Mouse (Mus musculus): ENCODE data around the gene Hsph1. TPM values are rescaled to one million over a fixed set of nuclear protein-coding genes. Genes with fewer than 3 reads are reported as not detected.

The Hsph1 gene
- polyA plus RNA-seq, 1 experiment from 2014 or later, result 116 TPM

GRCm38 (mm10) chr5:149634409-149635035 lies 1.7 kb downstream of the Hsph1 start:
- ATAC-seq (replicated peaks; ENCODE audit: low FRiP score), result no peak
- peak overlapping the region; percentile 72 for H3K4me2 ChIP-seq
- no peak for DNase-seq (ENCODE audit: low spot score)
- no peak overlapping the region for H3K27ac ChIP-seq (ENCODE audit: low read depth, low read length)
- H3K36me3 ChIP-seq (ENCODE audit: control insufficient read depth, insufficient read depth, low read length), result peaks cover 26% of the 10 kb centered on the region
- H3K4me3 ChIP-seq (ENCODE audit: low read depth, low read length), result peak overlapping the region; percentile 75
- peak overlapping the region; percentile 85 for H3K9ac ChIP-seq (ENCODE audit: low read depth, low read length)
- peaks cover 7% of the 10 kb centered on the region; the same call in 1 of the 2 replicates for H3K4me1 ChIP-seq (replicated peaks; ENCODE audit: control insufficient read depth, insufficient read depth, low read length)
- 64% methylated on average over 11 of the region's 11 CpGs for WGBS
- no peaks in the 10 kb centered on the region for H3K27me3 ChIP-seq (replicated peaks; ENCODE audit: control insufficient read depth, insufficient read depth, low read length)
- no peaks in the 10 kb centered on the region for H3K9me3 ChIP-seq (ENCODE audit: control insufficient read depth, low read length)

DNA sequence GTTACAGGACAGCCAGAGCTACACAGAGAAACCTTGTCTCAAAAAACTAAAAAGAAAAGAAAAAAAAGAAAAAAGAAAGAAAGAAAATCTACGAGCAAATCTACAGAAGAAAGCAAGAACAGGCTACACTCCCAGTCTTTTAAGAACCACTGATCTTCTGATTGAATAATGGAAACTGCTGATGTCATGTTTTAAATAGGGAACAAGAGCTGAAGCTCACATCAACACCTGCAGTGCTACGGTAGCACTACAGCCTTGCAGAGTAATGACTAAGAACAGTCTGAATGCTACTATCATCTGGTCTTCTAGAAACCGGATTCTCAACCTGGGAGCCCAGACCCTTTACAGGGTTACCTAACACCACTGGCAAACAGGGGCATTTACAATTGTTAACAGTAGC lies 10.6 kb downstream of the Hsph1 start:
- ATAC-seq (replicated peaks; ENCODE audit: low FRiP score), result no peak
- no peak for DNase-seq (ENCODE audit: low spot score)
- Histone ChIP-seq H3K27ac (ENCODE audit: low read depth, low read length) (no peak overlapping the region), H3K9ac (ENCODE audit: low read depth, low read length) (no peak overlapping the region), H3K4me1 (replicated peaks; ENCODE audit: control insufficient read depth, insufficient read depth, low read length) (peaks cover 8% of the 10 kb centered on the region; the same call in 1 of the 2 replicates), H3K9me3 (ENCODE audit: control insufficient read depth, low read length) (no peaks in the 10 kb centered on the region), H3K4me3 (ENCODE audit: low read depth, low read length) (no peak overlapping the region), H3K27me3 (replicated peaks; ENCODE audit: control insufficient read depth, insufficient read depth, low read length) (no peaks in the 10 kb centered on the region), H3K4me2 (no peak overlapping the region), H3K36me3 (ENCODE audit: control insufficient read depth, insufficient read depth, low read length) (peaks cover 66% of the 10 kb centered on the region)
- 87% methylated on average over 3 of the region's 3 CpGs for WGBS

GRCm38 (mm10) chr5:149623815-149624675 lies 12.1 kb downstream of the Hsph1 start:
- WGBS, result 45% methylated on average over 8 of the region's 8 CpGs
- Histone ChIP-seq H3K9ac (ENCODE audit: low read depth, low read length) (peak overlapping the region; percentile 36; the same call in 1 of the 2 replicates), H3K4me1 (replicated peaks; ENCODE audit: control insufficient read depth, insufficient read depth, low read length) (peaks cover 8% of the 10 kb centered on the region; the same call in 1 of the 2 replicates), H3K27ac (ENCODE audit: low read depth, low read length) (peak overlapping the region; percentile 30; the same call in 1 of the 2 replicates), H3K36me3 (ENCODE audit: control insufficient read depth, insufficient read depth, low read length) (peaks cover 61% of the 10 kb centered on the region), H3K27me3 (replicated peaks; ENCODE audit: control insufficient read depth, insufficient read depth, low read length) (no peaks in the 10 kb centered on the region), H3K9me3 (ENCODE audit: control insufficient read depth, low read length) (no peaks in the 10 kb centered on the region), H3K4me3 (ENCODE audit: low read depth, low read length) (no peak overlapping the region), H3K4me2 (peak overlapping the region; percentile 10)
- DNase-seq (ENCODE audit: low spot score), result no peak
- peak; percentile 83 for ATAC-seq (replicated peaks; ENCODE audit: low FRiP score)

- ATAC-seq (replicated peaks; ENCODE audit: low FRiP score) (no peak), DNase-seq (ENCODE audit: low spot score) (no peak)
- no peaks in the 10 kb centered on the region for H3K27me3 ChIP-seq (replicated peaks; ENCODE audit: control insufficient read depth, insufficient read depth, low read length)
- no peaks in the 10 kb centered on the region for H3K9me3 ChIP-seq (ENCODE audit: control insufficient read depth, low read length)
- H3K4me2 ChIP-seq, result no peak overlapping the region
- no peak overlapping the region for H3K9ac ChIP-seq (ENCODE audit: low read depth, low read length)
- WGBS, result 68% methylated on average over 6 of the region's 6 CpGs
- H3K27ac ChIP-seq (ENCODE audit: low read depth, low read length), result no peak overlapping the region
- H3K4me1 ChIP-seq (replicated peaks; ENCODE audit: control insufficient read depth, insufficient read depth, low read length), result peaks cover 8% of the 10 kb centered on the region; the same call in 1 of the 2 replicates
- no peak overlapping the region for H3K4me3 ChIP-seq (ENCODE audit: low read depth, low read length)
- peaks cover 63% of the 10 kb centered on the region for H3K36me3 ChIP-seq (ENCODE audit: control insufficient read depth, insufficient read depth, low read length)
These were observed 13.5 kb downstream of the Hsph1 start for GRCm38 (mm10) chr5:149622644-149623043.

DNA sequence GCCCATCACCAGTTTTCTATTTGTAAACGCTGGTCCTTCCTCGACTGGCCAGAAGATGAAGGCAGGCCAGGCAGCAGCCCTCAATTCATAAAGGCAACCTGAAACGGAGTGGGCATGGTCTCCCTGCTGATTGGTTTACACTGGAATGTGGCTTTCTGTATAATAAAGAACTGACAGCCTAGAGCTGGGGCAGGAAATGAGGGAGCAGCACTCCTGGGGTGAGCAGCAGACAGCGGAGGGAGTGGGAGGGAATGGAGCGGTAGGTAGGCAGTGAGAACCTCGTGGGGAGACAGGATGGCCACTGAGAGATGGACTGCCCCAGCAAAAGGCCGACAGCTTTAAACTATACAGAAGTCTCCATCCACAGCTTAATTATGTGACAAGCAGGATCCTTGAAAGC lies 14.0 kb downstream of the Hsph1 start:
- 81% methylated on average over 7 of the region's 7 CpGs for WGBS
- DNase-seq (ENCODE audit: low spot score) (no peak), ATAC-seq (replicated peaks; ENCODE audit: low FRiP score) (no peak)
- Histone ChIP-seq H3K4me2 (no peak overlapping the region), H3K27me3 (replicated peaks; ENCODE audit: control insufficient read depth, insufficient read depth, low read length) (no peaks in the 10 kb centered on the region), H3K9ac (ENCODE audit: low read depth, low read length) (no peak overlapping the region), H3K9me3 (ENCODE audit: control insufficient read depth, low read length) (no peaks in the 10 kb centered on the region), H3K4me3 (ENCODE audit: low read depth, low read length) (no peak overlapping the region), H3K27ac (ENCODE audit: low read depth, low read length) (no peak overlapping the region), H3K36me3 (ENCODE audit: control insufficient read depth, insufficient read depth, low read length) (peaks cover 63% of the 10 kb centered on the region), H3K4me1 (replicated peaks; ENCODE audit: control insufficient read depth, insufficient read depth, low read length) (peaks cover 8% of the 10 kb centered on the region; the same call in 1 of the 2 replicates)

DNA sequence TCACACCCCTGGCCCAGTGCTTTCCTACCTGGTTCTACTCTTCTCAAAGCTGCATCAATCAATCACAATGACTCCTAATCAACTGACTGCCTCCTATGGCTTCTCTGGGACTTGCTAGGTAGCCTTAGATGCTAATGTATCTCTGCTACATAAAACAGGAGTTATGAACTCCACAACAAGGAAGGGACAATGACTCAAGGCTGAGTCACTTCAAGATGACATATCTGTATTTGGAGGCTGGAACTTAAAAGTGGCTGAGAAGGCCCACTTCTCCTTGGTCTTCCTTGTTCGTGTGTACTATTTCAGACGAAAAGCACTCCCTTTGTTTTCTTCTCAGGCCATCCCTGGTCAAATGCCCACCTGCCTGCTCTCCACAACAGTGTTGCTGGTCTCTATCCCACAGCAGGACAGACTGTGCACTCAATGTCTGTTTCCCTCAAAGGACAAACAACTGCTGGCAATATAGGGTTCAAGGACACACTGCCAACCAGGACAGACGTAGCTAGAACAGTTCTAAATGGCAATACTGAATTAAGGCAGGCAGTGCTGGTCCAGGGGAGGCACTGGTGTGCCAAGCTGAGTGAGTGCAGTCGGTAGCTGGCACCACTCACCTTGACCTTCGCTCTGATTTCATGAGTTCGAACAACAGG lies 18.3 kb downstream of the Hsph1 start:
- WGBS, result 88% methylated on average over 6 of the region's 6 CpGs
- peaks cover 41% of the 10 kb centered on the region for H3K36me3 ChIP-seq (ENCODE audit: control insufficient read depth, insufficient read depth, low read length)

GRCm38 (mm10) chr5:149616817-149617216 lies 19.4 kb downstream of the Hsph1 start:
- H3K4me2 ChIP-seq, result no peak overlapping the region
- H3K9me3 ChIP-seq (ENCODE audit: control insufficient read depth, low read length), result no peaks in the 10 kb centered on the region
- no peak overlapping the region for H3K9ac ChIP-seq (ENCODE audit: low read depth, low read length)
- H3K27ac ChIP-seq (ENCODE audit: low read depth, low read length), result no peak overlapping the region
- DNase-seq (ENCODE audit: low spot score), result no peak
- ATAC-seq (replicated peaks; ENCODE audit: low FRiP score), result no peak
- peaks cover 37% of the 10 kb centered on the region for H3K36me3 ChIP-seq (ENCODE audit: control insufficient read depth, insufficient read depth, low read length)
- WGBS, result 91% methylated on average over 10 of the region's 10 CpGs
- H3K27me3 ChIP-seq (replicated peaks; ENCODE audit: control insufficient read depth, insufficient read depth, low read length), result no peaks in the 10 kb centered on the region
- H3K4me1 ChIP-seq (replicated peaks; ENCODE audit: control insufficient read depth, insufficient read depth, low read length), result no peaks in the 10 kb centered on the region
- H3K4me3 ChIP-seq (ENCODE audit: low read depth, low read length), result no peak overlapping the region

More for the DNA sequence above, 18.3 kb downstream of the Hsph1 start:
- Histone ChIP-seq H3K9me3 (ENCODE audit: control insufficient read depth, low read length) (no peaks in the 10 kb centered on the region), H3K27me3 (replicated peaks; ENCODE audit: control insufficient read depth, insufficient read depth, low read length) (no peaks in the 10 kb centered on the region), H3K4me3 (ENCODE audit: low read depth, low read length) (no peak overlapping the region), H3K4me1 (replicated peaks; ENCODE audit: control insufficient read depth, insufficient read depth, low read length) (no peaks in the 10 kb centered on the region), H3K4me2 (no peak overlapping the region), H3K9ac (ENCODE audit: low read depth, low read length) (no peak overlapping the region), H3K27ac (ENCODE audit: low read depth, low read length) (no peak overlapping the region)
- no peak for ATAC-seq (replicated peaks; ENCODE audit: low FRiP score)
- no peak for DNase-seq (ENCODE audit: low spot score)

GRCm38 (mm10) chr5:149616138-149616537 lies 20.0 kb downstream of the Hsph1 start:
- DNase-seq (ENCODE audit: low spot score) (no peak), ATAC-seq (replicated peaks; ENCODE audit: low FRiP score) (no peak)
- no peaks in the 10 kb centered on the region for H3K4me1 ChIP-seq (replicated peaks; ENCODE audit: control insufficient read depth, insufficient read depth, low read length)
- no peak overlapping the region for H3K4me3 ChIP-seq (ENCODE audit: low read depth, low read length)
- H3K9me3 ChIP-seq (ENCODE audit: control insufficient read depth, low read length), result no peaks in the 10 kb centered on the region
- H3K4me2 ChIP-seq, result no peak overlapping the region
- no peak overlapping the region for H3K27ac ChIP-seq (ENCODE audit: low read depth, low read length)
- 81% methylated on average over 1 of the region's 1 CpGs for WGBS
- H3K36me3 ChIP-seq (ENCODE audit: control insufficient read depth, insufficient read depth, low read length), result peaks cover 32% of the 10 kb centered on the region
- H3K27me3 ChIP-seq (replicated peaks; ENCODE audit: control insufficient read depth, insufficient read depth, low read length), result no peaks in the 10 kb centered on the region
- H3K9ac ChIP-seq (ENCODE audit: low read depth, low read length), result no peak overlapping the region
